Mouse (Mus musculus) cortical plate, adult 2 months (tissue): ENCODE data around the gene Inpp5b.

Experiments
- CTCF ChIP-seq: fragments of 200-500 bp; IDR thresholded peaks from 2 replicates; pipeline ENCODE4 v1.5.1; 2011; ENCODE audit warnings: mild to moderate bottlenecking, control low read depth, low read length; ENCODE audit not compliant: insufficient read depth; ENCODE audit errors: extremely low read depth
- POLR2A ChIP-seq: fragments of 200-500 bp; IDR thresholded peaks from 2 replicates; pipeline ENCODE4 v1.6.1; 2011; ENCODE audit warnings: mild to moderate bottlenecking, low read length, control low read depth; ENCODE audit not compliant: insufficient read depth; ENCODE audit errors: extremely low read depth

DNA sequence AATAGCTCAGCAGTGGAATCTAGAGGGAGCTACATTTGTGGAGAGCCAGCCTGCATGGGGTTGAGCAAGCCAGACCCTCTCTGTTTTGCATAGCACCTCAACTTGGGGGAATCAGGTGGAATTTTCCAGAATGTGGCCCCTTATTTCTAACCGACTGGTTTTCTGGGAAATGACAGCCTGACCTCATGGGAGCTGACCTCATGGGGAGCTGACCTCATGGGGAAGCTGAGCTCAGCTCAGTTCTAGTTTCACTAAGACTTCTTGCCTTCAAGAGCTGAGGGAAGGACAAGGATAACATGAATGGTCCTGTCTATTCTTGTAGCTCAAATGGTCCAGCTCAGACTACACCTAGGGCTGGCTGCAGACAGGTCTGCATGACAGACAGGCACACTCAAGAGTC is 2.9 kb upstream of the Inpp5b start:
- no peak for TF ChIP-seq CTCF
- TF ChIP-seq POLR2A: no peak
